Mouse (Mus musculus): ENCODE measurements around the gene Id4. TPM values are rescaled to one million over a fixed set of nuclear protein-coding genes. Genes with fewer than 3 reads are reported as not detected.

Gene Id4
- polyA plus RNA-seq, 1 experiment from 2014 or later: 18.3 TPM

- Histone ChIP-seq H3K9ac (ENCODE audit: low read depth, low read length) (no peak overlapping the region), H3K9me3 (ENCODE audit: control insufficient read depth, low read length) (no peaks in the 10 kb centered on the region), H3K4me2 (replicated peaks; ENCODE audit: low read depth, low read length) (no peak overlapping the region), H3K4me3 (ENCODE audit: low read length) (no peak overlapping the region), H3K4me1 (ENCODE audit: control insufficient read depth, insufficient read depth, low read length) (no peaks in the 10 kb centered on the region), H3K27me3 (ENCODE audit: control insufficient read depth, insufficient read depth, low read length) (no peaks in the 10 kb centered on the region), H3K36me3 (ENCODE audit: control insufficient read depth, insufficient read depth, low read length) (no peaks in the 10 kb centered on the region), H3K27ac (ENCODE audit: low read depth, low read length) (no peak overlapping the region)
- no peak for ATAC-seq (ENCODE audit: low FRiP score, low TSS enrichment)
- 87% methylated on average over 9 of the region's 9 CpGs for WGBS
These were observed 23.4 kb downstream of the Id4 start for GRCm38 (mm10) chr13:48284426-48284825.

- H3K36me3 ChIP-seq (ENCODE audit: control insufficient read depth, insufficient read depth, low read length): no peaks in the 10 kb centered on the region
- H3K9ac ChIP-seq (ENCODE audit: low read depth, low read length): no peak overlapping the region
- 74% methylated on average over 9 of the region's 9 CpGs for WGBS
- no peaks in the 10 kb centered on the region for H3K27me3 ChIP-seq (ENCODE audit: control insufficient read depth, insufficient read depth, low read length)
- 0 out of 2 replicates have a peak, but pooled peaks cover 3% of the 10 kb centered on the region for H3K4me1 ChIP-seq (ENCODE audit: control insufficient read depth, insufficient read depth, low read length)
- no peak overlapping the region for H3K27ac ChIP-seq (ENCODE audit: low read depth, low read length)
- ATAC-seq (ENCODE audit: low FRiP score, low TSS enrichment): no peak
- no peak overlapping the region for H3K4me2 ChIP-seq (replicated peaks; ENCODE audit: low read depth, low read length)
- no peaks in the 10 kb centered on the region for H3K9me3 ChIP-seq (ENCODE audit: control insufficient read depth, low read length)
- no peak overlapping the region for H3K4me3 ChIP-seq (ENCODE audit: low read length)
These were observed 24.1 kb downstream of the Id4 start for GRCm38 (mm10) chr13:48284918-48285693.

- H3K27ac ChIP-seq (ENCODE audit: low read depth, low read length): no peak overlapping the region
- H3K9me3 ChIP-seq (ENCODE audit: control insufficient read depth, low read length): no peaks in the 10 kb centered on the region
- no peaks in the 10 kb centered on the region for H3K27me3 ChIP-seq (ENCODE audit: control insufficient read depth, insufficient read depth, low read length)
- 25% methylated on average over 13 of the region's 13 CpGs for WGBS
- no peak for ATAC-seq (ENCODE audit: low FRiP score, low TSS enrichment)
- 0 out of 2 replicates have a peak, but pooled peaks cover 3% of the 10 kb centered on the region for H3K4me1 ChIP-seq (ENCODE audit: control insufficient read depth, insufficient read depth, low read length)
- no peak overlapping the region for H3K4me2 ChIP-seq (replicated peaks; ENCODE audit: low read depth, low read length)
- H3K4me3 ChIP-seq (ENCODE audit: low read length): no peak overlapping the region
- no peaks in the 10 kb centered on the region for H3K36me3 ChIP-seq (ENCODE audit: control insufficient read depth, insufficient read depth, low read length)
- H3K9ac ChIP-seq (ENCODE audit: low read depth, low read length): no peak overlapping the region
These were observed 29.4 kb downstream of the Id4 start for GRCm38 (mm10) chr13:48290427-48290826.

GRCm38 (mm10) chr13:48314500-48314899 is 53.5 kb downstream of the Id4 start:
- Histone ChIP-seq H3K4me1 (ENCODE audit: control insufficient read depth, insufficient read depth, low read length) (0 out of 2 replicates have a peak, but pooled peaks cover 2% of the 10 kb centered on the region), H3K9me3 (ENCODE audit: control insufficient read depth, low read length) (no peaks in the 10 kb centered on the region), H3K27ac (ENCODE audit: low read depth, low read length) (no peak overlapping the region), H3K4me2 (replicated peaks; ENCODE audit: low read depth, low read length) (no peak overlapping the region), H3K9ac (ENCODE audit: low read depth, low read length) (no peak overlapping the region), H3K4me3 (ENCODE audit: low read length) (no peak overlapping the region), H3K36me3 (ENCODE audit: control insufficient read depth, insufficient read depth, low read length) (no peaks in the 10 kb centered on the region), H3K27me3 (ENCODE audit: control insufficient read depth, insufficient read depth, low read length) (no peaks in the 10 kb centered on the region)
- WGBS: 54% methylated on average over 7 of the region's 7 CpGs
- no peak for ATAC-seq (ENCODE audit: low FRiP score, low TSS enrichment)
